Mouse (Mus musculus) hindlimb bud, embryonic 11.5 days (tissue): ENCODE data around the gene Tnpo1.

ENCODE experiments used
- DNase-seq: peaks from one replicate; pipeline ENCODE4 v3.0.0-alpha.2; 2012; ENCODE audit warnings: low read depth, low spot score; ENCODE audit errors: extremely low spot score

Tnpo1 gene

GRCm38 (mm10) chr13:98926213-98926957, at the start of gene Tnpo1:
TSS of gene Tnpo1 (minus strand) at chr13:98926384.
- DNase-seq, result no peak

- DNase-seq, result no peak
Measured at GRCm38 (mm10) chr13:98972090-98972489, 45.9 kb upstream of the Tnpo1 start.

- DNase-seq, result no peak
Measured at GRCm38 (mm10) chr13:98971641-98972040, 45.5 kb upstream of the Tnpo1 start.

GRCm38 (mm10) chr13:98968517-98968916, 42.3 kb upstream of the Tnpo1 start:
- no peak for DNase-seq

- no peak for DNase-seq
Measured at GRCm38 (mm10) chr13:98967942-98968341, 41.8 kb upstream of the Tnpo1 start.

GRCm38 (mm10) chr13:98966583-98966982, 40.4 kb upstream of the Tnpo1 start:
- no peak for DNase-seq

GRCm38 (mm10) chr13:98963612-98964011, 37.4 kb upstream of the Tnpo1 start:
- DNase-seq, result no peak

- no peak for DNase-seq
Measured at GRCm38 (mm10) chr13:98958177-98958576, 32.0 kb upstream of the Tnpo1 start.

- no peak for DNase-seq
Measured at GRCm38 (mm10) chr13:98956209-98956608, 30.0 kb upstream of the Tnpo1 start.

- no peak for DNase-seq
Measured at GRCm38 (mm10) chr13:98955676-98956075, 29.5 kb upstream of the Tnpo1 start.

- DNase-seq, result no peak
Measured at GRCm38 (mm10) chr13:98955226-98955625, 29.0 kb upstream of the Tnpo1 start.

GRCm38 (mm10) chr13:98953830-98954229, 27.6 kb upstream of the Tnpo1 start:
- DNase-seq, result no peak

GRCm38 (mm10) chr13:98951951-98952350, 25.8 kb upstream of the Tnpo1 start:
- no peak for DNase-seq

GRCm38 (mm10) chr13:98948146-98948545, 22.0 kb upstream of the Tnpo1 start:
- DNase-seq, result no peak

GRCm38 (mm10) chr13:98946434-98946833, 20.2 kb upstream of the Tnpo1 start:
- DNase-seq, result no peak

- DNase-seq, result no peak
Measured at GRCm38 (mm10) chr13:98945908-98946307, 19.7 kb upstream of the Tnpo1 start.

- DNase-seq, result no peak
Measured at GRCm38 (mm10) chr13:98945381-98945780, 19.2 kb upstream of the Tnpo1 start.

- DNase-seq, result no peak
Measured at GRCm38 (mm10) chr13:98944620-98945081, 18.5 kb upstream of the Tnpo1 start.

GRCm38 (mm10) chr13:98942360-98942759, 16.2 kb upstream of the Tnpo1 start:
- no peak for DNase-seq

- no peak for DNase-seq
Measured at GRCm38 (mm10) chr13:98941829-98942343, 15.7 kb upstream of the Tnpo1 start.

GRCm38 (mm10) chr13:98937108-98937507, 10.9 kb upstream of the Tnpo1 start:
- no peak for DNase-seq

GRCm38 (mm10) chr13:98928908-98929307, 2.7 kb upstream of the Tnpo1 start:
- no peak for DNase-seq

- no peak for DNase-seq
Measured at GRCm38 (mm10) chr13:98926958-98927242, 716 bp upstream of the Tnpo1 start.
